Mouse (Mus musculus) lung, embryonic 14.5 days (tissue): Measurements from ENCODE around the gene Tmem117. TPM values are rescaled to one million over a fixed set of nuclear protein-coding genes. Genes with fewer than 3 reads are reported as not detected.

ENCODE experiments used
- ATAC-seq: fragments of 200-750 bp; cut with Nextera tagmentation; 2 replicates; pipeline ENCODE4 v1.8.0; 2017; ENCODE audit warnings: mild to moderate bottlenecking, moderate TSS enrichment, moderate library complexity; ENCODE audit not compliant: insufficient read depth
- DNase-seq: peaks from one replicate; pipeline ENCODE4 v3.0.0-alpha.2; 2015
- H3K27ac ChIP-seq: fragments of 300-500 bp; sonication (generic); 2 replicates; pipeline ENCODE4 v1.5.1; 2014; ENCODE audit warnings: low read depth, mild to moderate bottlenecking, moderate library complexity
- H3K27me3 ChIP-seq: fragments of 300-500 bp; sonication (generic); 2 replicates; pipeline ENCODE4 v1.6.1; 2014; ENCODE audit warnings: low read length, control low read depth; ENCODE audit not compliant: insufficient read depth
- H3K36me3 ChIP-seq: fragments of 300-500 bp; sonication (generic); 2 replicates; pipeline ENCODE4 v1.6.1; 2014; ENCODE audit warnings: control low read depth; ENCODE audit not compliant: insufficient read depth
- H3K4me1 ChIP-seq: fragments of 300-500 bp; sonication (generic); 2 replicates; pipeline ENCODE4 v1.6.1; 2014; ENCODE audit warnings: antibody characterized with exemption, control low read depth; ENCODE audit not compliant: insufficient read depth
- H3K4me2 ChIP-seq: fragments of 300-500 bp; sonication (generic); 2 replicates; pipeline ENCODE4 v1.6.1; 2014; ENCODE audit warnings: mild to moderate bottlenecking
- H3K4me3 ChIP-seq: fragments of 300-500 bp; sonication (generic); 2 replicates; pipeline ENCODE4 v1.5.1; 2014; ENCODE audit warnings: low read depth, low read length
- H3K9ac ChIP-seq: fragments of 300-500 bp; sonication (generic); 2 replicates; pipeline ENCODE4 v1.6.1; 2014
- H3K9me3 ChIP-seq: fragments of 300-500 bp; sonication (generic); 2 replicates; pipeline ENCODE4 v1.6.1; 2016; ENCODE audit warnings: low read depth, low read length, control low read depth
- CTCF ChIP-seq: IDR thresholded peaks from 2 replicates; pipeline ENCODE4 v1.5.1; 2016; ENCODE audit warnings: antibody characterized with exemption, low read depth
- WGBS: fragments of 180-500 bp; shearing (Covaris S2); extraction: QIAGEN DNeasy Blood & Tissue Kit; methylation state at CpG from one replicate; pipeline ENCODE4 v1.1.7; 2014; 5-methylcytosine and 5-hydroxymethylcytosine counted together
- polyA plus RNA-seq: library from polyadenylated mRNA; unstranded; fragments of >200 nt; fragmentation: Nextera tagmentation; extraction: Ambion mirVana; gene quantifications from 2 replicates; pipeline ENCODE4 v1.2.1, GENCODE M21; 2014

Gene Tmem117
- polyA plus RNA-seq, 1 experiment from 2014 or later, result 2.8 TPM

DNA sequence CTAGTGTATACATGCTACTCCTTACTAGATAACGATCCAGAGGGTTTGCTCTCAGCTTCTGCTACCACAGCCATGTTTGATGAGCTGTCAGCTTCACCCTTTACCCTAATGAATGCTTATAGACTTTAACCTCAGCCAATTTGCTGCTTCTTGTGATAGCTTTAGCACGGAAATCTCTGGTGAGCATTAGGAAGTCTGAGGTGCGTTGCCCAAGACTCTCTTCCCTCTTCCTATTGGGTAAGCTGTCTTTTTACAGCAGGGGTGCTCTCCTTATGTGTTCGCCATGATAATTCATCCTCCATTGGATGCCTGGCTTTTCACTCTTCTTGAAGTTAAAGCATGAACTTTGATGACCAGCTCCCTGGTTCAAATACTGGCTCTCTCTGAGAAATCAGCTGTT is 328.2 kb downstream of the Tmem117 start:
- Histone ChIP-seq H3K27ac (no peak overlapping the region), H3K9me3 (no peaks in the 10 kb centered on the region), H3K27me3 (no peaks in the 10 kb centered on the region), H3K4me3 (no peak overlapping the region), H3K9ac (no peak overlapping the region), H3K4me1 (no peaks in the 10 kb centered on the region), H3K36me3 (no peaks in the 10 kb centered on the region), H3K4me2 (no peak overlapping the region)
- TF ChIP-seq CTCF, result no peak
- 59% methylated on average over 4 of the region's 4 CpGs for WGBS
- ATAC-seq, result no peak
- DNase-seq, result no peak

DNA sequence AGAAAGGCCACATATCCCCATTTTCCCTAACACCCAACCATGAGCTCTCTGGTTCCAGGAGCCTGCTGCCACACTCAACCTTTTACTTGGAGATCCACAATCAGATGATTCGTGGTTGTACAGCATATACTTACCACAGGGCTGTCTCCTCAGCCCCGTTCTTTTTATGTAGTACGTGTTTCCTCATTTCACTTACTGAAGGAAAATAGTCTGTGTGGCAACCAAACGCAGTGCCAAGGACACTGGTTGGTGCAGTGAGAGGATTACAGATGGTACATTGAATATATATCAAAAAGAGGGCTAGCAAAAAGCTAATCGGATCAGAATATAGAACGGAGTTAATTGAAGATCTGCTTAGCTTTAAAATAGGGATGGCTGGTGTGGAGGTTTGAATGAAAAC is 338.0 kb downstream of the Tmem117 start:
- Histone ChIP-seq H3K9me3 (no peaks in the 10 kb centered on the region), H3K4me2 (no peak overlapping the region), H3K9ac (no peak overlapping the region), H3K4me1 (no peaks in the 10 kb centered on the region), H3K36me3 (no peaks in the 10 kb centered on the region), H3K4me3 (no peak overlapping the region), H3K27me3 (no peaks in the 10 kb centered on the region), H3K27ac (no peak overlapping the region)
- whole genome bisulfite sequencing, result 81% methylated on average over 6 of the region's 6 CpGs
- ATAC-seq (no peak), DNase-seq (no peak)
- TF ChIP-seq CTCF, result no peak

DNA sequence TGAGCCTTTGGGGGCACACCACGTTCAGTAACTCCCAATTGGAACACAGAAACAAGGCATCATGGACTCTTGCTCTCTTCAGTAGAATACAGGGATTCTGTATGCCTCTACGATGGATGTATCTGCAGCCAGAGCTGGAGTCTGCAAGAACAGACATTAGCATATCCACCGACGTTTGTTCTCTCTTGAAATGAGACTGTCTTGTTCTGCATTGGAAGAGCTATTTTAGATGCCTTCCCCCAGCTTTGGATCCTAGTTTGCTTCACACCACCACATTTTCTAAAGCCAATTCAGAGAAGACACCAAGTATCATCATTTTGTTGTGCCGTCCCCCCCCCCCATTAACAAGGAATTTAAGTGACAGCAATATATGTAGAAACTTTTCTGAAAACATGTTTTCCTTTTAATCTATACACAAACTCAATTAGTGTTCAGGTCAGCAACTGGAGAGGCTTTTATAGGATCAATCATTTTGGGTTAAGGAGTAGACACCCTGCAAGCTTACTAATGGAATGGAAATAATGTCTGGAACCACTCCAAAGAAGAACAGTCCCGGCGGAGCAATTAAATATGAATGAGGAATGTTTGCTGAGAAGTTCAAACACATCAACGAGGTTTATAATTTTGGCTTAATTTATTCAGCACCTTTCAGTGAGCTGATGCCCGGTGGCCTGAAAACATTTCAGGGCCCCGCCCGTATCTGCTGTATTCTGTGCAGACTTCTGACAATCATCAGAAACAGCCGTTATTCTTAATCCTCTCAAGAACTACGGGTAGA is 339.6 kb downstream of the Tmem117 start:
- H3K9me3 ChIP-seq, result no peaks in the 10 kb centered on the region
- ATAC-seq, result no peak
- no peak overlapping the region for H3K9ac ChIP-seq
- H3K4me1 ChIP-seq, result no peaks in the 10 kb centered on the region
- no peaks in the 10 kb centered on the region for H3K36me3 ChIP-seq
- H3K4me3 ChIP-seq, result no peak overlapping the region
- no peak overlapping the region for H3K4me2 ChIP-seq
- DNase-seq, result no peak
- WGBS, result 76% methylated on average over 13 of the region's 13 CpGs
- TF ChIP-seq CTCF, result no peak
- no peak overlapping the region for H3K27ac ChIP-seq
- no peaks in the 10 kb centered on the region for H3K27me3 ChIP-seq

DNA sequence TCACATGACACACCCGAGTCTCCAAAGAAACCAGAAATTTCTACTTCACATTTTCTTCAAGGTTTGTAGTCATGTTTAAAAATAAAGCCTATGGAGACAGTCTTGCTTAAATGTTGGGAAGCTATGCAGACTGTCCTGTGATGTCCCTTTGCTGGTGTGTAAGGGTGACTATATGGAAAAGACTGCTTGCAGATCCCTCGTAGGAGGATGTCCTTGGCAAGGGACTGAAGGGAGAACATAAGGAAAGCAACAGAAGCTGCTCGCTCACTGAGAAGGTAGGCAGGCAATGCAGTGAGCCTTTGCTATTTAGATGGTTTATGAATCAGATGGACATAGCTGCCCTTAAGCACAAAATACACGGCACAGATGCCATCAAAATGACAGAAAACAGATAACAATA is 352.8 kb downstream of the Tmem117 start:
- Histone ChIP-seq H3K27me3 (no peaks in the 10 kb centered on the region), H3K4me3 (no peak overlapping the region), H3K9ac (no peak overlapping the region), H3K27ac (no peak overlapping the region), H3K4me2 (no peak overlapping the region), H3K9me3 (no peaks in the 10 kb centered on the region), H3K36me3 (no peaks in the 10 kb centered on the region), H3K4me1 (no peaks in the 10 kb centered on the region)
- 71% methylated on average over 4 of the region's 4 CpGs for WGBS
- DNase-seq (no peak), ATAC-seq (no peak)
- no peak for TF ChIP-seq CTCF

DNA sequence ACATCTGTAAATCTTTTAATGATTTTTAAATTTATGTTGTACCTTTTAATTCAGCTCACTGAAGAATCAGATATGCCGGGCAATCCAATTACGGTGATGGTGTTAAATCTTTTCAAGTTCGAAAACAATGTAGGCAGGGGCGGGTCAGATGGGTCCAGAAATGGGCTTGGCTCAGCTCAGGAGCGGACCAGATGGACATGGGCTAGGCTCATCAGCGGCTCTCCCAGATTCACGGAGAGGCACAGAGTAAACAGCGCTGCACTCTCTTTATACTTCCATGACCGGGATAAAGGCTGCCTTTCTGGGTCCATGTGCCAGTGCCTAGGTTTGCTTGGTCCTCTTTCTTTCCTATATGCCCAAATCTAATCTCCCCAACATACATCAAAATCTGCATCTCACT is 366.3 kb downstream of the Tmem117 start:
- H3K9me3 ChIP-seq, result no peaks in the 10 kb centered on the region
- 81% methylated on average over 9 of the region's 9 CpGs for WGBS
- no peak overlapping the region for H3K9ac ChIP-seq
- no peak for TF ChIP-seq CTCF
- no peak for DNase-seq
- no peaks in the 10 kb centered on the region for H3K27me3 ChIP-seq
- no peak overlapping the region for H3K4me2 ChIP-seq
- no peak for ATAC-seq
- H3K4me3 ChIP-seq, result no peak overlapping the region
- no peak overlapping the region for H3K27ac ChIP-seq
- H3K36me3 ChIP-seq, result no peaks in the 10 kb centered on the region
- H3K4me1 ChIP-seq, result no peaks in the 10 kb centered on the region

DNA sequence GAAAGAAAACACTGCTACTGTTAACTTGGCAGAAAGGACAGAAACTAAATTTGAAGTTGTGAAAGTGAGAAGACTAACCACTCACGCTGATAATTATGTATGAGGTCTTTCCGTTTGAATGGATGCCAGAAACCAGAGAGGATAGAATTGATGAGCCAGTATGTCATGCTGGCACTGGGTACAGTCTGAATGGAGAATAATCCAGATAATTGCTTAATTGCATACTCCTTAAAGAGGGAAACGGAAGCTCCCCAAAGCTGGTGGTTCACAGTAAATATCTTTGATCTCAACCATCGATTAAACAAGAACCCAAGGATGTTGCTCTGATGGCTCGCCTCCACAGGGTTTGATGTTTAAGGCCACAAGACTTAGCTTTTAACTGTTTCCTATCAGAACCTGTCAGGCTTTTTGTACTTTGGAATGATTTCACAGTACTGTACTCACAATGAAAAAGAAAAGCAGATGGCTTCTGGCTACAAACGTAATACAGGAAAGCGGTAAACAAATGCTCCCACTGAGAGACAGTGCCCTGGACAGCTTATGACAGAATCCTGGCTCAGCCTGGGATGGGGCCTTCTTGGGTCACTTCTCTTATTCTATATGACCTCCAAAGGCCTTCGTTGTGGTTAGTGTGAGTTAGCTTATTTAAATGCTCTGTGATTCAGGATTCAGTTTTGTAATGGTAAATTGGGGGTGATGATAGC is 376.2 kb downstream of the Tmem117 start:
- Histone ChIP-seq H3K36me3 (no peaks in the 10 kb centered on the region), H3K4me3 (no peak overlapping the region), H3K4me2 (no peak overlapping the region), H3K9ac (no peak overlapping the region), H3K9me3 (no peaks in the 10 kb centered on the region), H3K27ac (no peak overlapping the region), H3K4me1 (no peaks in the 10 kb centered on the region), H3K27me3 (no peaks in the 10 kb centered on the region)
- ATAC-seq (no peak), DNase-seq (no peak)
- WGBS, result 62% methylated on average over 8 of the region's 8 CpGs
- TF ChIP-seq CTCF, result no peak

DNA sequence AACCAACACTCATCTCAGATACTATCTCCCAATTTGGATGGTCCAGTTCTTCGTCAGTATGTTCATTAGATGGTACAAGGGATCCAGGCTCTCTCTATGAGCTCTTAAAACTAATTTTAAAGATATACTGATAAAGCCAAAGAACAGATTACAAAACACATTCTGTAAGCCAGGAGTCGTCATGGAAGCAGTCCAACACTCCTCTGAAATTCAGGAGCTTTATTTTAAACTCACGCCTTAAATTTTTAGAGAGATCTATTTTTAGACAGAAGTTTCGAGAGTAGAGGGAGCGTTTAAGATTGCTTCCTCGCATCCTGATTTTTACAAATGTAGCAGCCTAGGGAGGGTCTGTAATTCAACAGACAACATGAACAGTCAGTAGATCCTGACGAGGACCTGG is 393.2 kb downstream of the Tmem117 start:
- WGBS, result 63% methylated on average over 7 of the region's 7 CpGs
- H3K4me1 ChIP-seq, result no peaks in the 10 kb centered on the region
- no peak overlapping the region for H3K4me3 ChIP-seq
- H3K9ac ChIP-seq, result no peak overlapping the region
- H3K9me3 ChIP-seq, result no peaks in the 10 kb centered on the region
- TF ChIP-seq CTCF, result no peak
- H3K27ac ChIP-seq, result no peak overlapping the region
- DNase-seq (no peak), ATAC-seq (no peak)
- H3K4me2 ChIP-seq, result no peak overlapping the region
- H3K36me3 ChIP-seq, result no peaks in the 10 kb centered on the region
- H3K27me3 ChIP-seq, result no peaks in the 10 kb centered on the region
